Mouse (Mus musculus): ENCODE results near the gene 1810049J17Rik.

Gene 1810049J17Rik

DNA sequence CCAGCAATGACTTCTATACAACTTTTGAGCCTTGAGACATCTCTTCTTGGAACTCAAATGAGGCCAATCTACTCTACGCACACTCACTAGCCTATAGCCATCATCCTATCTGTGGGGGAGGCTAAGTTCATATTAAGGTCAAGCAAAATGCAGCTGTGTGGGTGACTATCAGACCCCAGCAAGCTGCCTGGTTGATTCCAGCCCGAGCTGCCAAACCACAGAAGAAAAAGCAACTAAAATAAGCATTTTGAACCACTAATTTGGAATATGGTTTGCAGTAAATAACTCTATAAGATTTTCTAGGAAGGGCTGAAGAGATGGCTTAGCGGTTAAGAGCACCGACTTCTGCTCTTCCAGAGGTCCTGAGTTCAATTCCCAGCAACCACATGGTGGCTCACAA, 11.0 kb downstream of the 1810049J17Rik start:
- in situ Hi-C loops (cut with MseI, MboI) = no loop called here

- in situ Hi-C loops (cut with MseI, MboI) = no loop called here
These were observed 13.2 kb downstream of the 1810049J17Rik start for GRCm38 (mm10) chr15:12308539-12308938.

GRCm38 (mm10) chr15:12307114-12307513, 14.6 kb downstream of the 1810049J17Rik start:
- in situ Hi-C loops (cut with MseI, MboI) = no loop called here

GRCm38 (mm10) chr15:12306188-12307071, 15.3 kb downstream of the 1810049J17Rik start:
- in situ Hi-C loops (cut with MseI, MboI) = no loop called here

GRCm38 (mm10) chr15:12301771-12302170, 19.9 kb downstream of the 1810049J17Rik start:
- in situ Hi-C loops (cut with MseI, MboI) = no loop called here

DNA sequence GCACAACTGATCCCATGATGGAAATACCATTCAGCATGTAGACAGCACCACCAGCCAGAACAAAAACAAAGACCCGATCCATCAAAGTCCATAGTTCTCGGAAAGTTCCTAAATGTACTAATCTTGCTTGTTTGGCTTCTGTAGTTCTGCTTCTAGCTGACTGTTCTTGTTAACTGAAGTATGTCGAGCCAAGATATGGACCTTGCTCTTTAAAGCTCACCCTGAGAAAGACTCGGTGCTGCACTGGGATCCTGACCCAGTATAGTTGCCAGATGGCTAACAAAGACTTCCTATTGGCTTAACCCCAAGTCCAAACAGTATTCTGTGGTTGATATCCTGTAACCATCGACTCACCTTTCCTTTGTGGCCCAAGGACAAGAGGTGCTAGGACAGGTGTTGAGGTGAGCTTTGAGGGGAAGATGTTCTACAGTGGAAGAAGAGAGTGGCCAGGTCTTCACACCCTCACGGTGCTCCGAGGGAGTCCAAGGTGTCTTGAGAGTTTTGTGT, 23.4 kb downstream of the 1810049J17Rik start:
- in situ Hi-C loops (cut with MseI, MboI) = no loop called here

- in situ Hi-C loops (cut with MseI, MboI) = no loop called here
These were observed 25.5 kb downstream of the 1810049J17Rik start for GRCm38 (mm10) chr15:12296228-12296627.

- in situ Hi-C loops (cut with MseI, MboI) = no loop called here
These were observed 29.9 kb downstream of the 1810049J17Rik start for GRCm38 (mm10) chr15:12291757-12292156.

DNA sequence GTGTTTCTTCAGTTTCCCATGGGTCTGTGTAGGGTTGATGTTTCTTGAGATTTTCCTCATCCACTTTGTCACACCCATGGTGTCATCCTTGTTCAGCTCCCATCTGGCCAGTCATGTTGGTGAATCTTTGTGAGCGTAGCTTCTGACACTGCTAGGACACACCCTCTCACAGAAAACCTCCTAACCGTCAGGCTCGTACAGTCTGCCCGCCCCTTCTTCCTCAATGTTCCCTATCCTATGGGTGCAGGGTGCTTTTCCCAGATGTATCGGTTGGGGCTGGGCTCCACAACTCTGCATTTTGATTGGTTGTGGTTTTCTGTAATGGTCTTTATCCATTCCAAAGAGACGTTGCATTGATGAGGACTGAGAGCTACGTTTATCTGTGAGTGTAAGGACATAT, 31.4 kb downstream of the 1810049J17Rik start:
- in situ Hi-C loops (cut with MseI, MboI) = no loop called here

DNA sequence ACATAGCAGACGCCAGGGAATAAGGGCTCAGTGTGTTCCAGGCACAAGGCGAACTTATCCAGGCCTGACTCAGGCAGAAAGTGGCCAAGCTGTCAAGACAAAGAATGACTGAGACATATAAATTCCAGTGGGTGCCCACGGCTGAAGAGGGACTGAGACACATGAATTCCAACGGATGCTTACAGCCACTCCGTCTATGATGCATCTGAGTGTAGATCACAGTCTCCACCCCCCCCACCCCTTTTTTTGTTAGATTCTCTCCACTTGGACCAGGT, 36.2 kb downstream of the 1810049J17Rik start:
- in situ Hi-C loops (cut with MseI, MboI) = no loop called here

- in situ Hi-C loops (cut with MseI, MboI) = no loop called here
These were observed 36.7 kb downstream of the 1810049J17Rik start for GRCm38 (mm10) chr15:12284794-12285534.

DNA sequence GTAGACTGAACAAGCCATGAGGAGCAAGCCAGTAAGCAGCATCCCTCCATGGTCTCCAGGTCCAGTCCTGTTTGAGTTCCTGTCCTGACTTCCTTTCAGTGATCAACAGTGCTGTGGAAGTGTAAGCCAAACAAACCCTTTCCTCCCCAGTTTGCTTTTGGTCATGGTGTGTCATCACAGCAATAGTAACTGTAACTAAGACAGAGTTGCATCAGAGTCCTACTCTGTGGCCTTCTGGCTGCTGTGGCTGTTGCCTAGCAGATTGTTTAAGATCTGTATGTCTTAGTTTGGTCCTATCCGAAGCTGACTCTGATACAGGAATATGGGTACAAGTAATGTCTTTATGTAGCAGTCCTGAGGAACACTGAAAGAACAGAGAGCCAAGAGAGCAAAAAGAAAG, 41.9 kb downstream of the 1810049J17Rik start:
- in situ Hi-C loops (cut with MseI, MboI) = no loop called here

DNA sequence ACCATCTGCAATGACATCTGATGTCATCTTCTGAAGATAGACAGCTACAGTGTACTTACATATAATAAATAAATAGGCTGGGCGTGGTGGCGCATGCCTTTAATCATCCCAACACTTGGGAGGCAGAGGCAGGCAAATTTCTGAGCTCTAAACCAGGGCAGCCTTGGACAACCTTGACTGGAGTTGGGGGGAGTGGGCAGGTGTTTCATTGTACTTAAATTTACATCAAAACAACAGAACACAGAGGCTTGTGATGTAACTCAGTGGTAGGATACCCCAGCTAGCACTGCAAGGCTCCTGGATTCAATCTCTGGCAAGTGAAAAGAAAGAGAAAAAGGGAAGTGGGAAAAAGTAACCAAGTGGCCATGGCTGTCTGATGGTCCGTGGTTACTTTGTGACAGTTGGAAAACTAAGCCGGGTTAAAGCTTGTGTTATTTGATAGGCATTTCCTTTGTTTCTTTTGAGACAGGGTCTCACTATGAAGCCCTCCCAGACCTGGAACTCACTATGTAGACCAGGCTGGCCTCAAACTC, 46.5 kb downstream of the 1810049J17Rik start:
- in situ Hi-C loops (cut with MseI, MboI) = no loop called here

DNA sequence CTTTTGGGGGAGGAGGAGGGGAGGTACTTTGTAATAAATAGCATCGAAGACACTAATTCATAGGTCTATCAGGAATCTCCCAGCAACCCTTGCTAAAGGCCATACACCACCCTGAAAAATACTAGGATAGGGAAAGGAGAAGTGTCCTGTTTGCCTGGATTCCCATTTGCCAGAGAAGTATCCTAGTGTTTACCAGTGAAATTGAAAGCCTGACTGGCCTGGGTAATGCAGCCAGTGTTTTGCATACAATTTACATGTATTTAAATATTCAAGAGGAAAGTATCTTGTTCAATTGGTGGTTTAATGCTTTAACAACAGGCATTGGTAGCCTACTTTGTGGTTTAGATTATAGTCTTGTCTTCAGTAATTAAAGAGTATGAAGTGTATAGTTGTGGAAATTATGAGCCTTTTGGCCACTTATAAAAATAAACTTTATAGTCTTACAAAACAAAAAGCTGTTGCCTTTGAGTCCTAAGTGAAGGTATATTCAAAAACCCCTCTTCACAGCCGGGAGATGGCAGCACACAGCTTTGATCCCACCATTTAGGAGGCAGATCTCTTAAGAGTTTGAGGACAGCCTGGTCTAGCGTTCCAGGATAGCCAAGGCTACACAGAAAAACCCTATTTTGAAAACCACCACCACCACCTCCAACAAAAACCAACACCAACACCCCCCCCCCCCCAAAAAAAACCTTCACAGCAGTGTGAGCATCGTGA, 47.5 kb downstream of the 1810049J17Rik start:
- in situ Hi-C loops (cut with MseI, MboI) = no loop called here

- in situ Hi-C loops (cut with MseI, MboI) = no loop called here
These were observed 48.2 kb downstream of the 1810049J17Rik start for GRCm38 (mm10) chr15:12273325-12274052.

Data from mouse trophoblast stem cell (cell line).